Mouse (Mus musculus): ENCODE data around the gene Pak2. TPM values are rescaled to one million over a fixed set of nuclear protein-coding genes. Genes with fewer than 3 reads are reported as not detected.

Gene Pak2
- 76.8 and 81.0 TPM in 2 replicates for polyA plus RNA-seq (2011; ENCODE audit: insufficient read depth, insufficient read length, low read depth, missing spikeins)

- H3K9me3 ChIP-seq (replicated peaks; ENCODE audit: control insufficient read depth, insufficient read depth, low read length, poor library complexity, severe bottlenecking): no peaks in the 10 kb centered on the region
- TF ChIP-seq EP300 (IDR thresholded peaks at IDR 0.05; ENCODE audit: insufficient read depth, low read depth, low read length): 0 out of 2 replicates have a peak, but pooled peaks have one; percentile 33
- TF ChIP-seq CTCF (IDR thresholded peaks at IDR 0.05; ENCODE audit: low read depth, low read length): no peak
- peak; percentile 41 for TF ChIP-seq POLR2A (IDR thresholded peaks at IDR 0.05; ENCODE audit: insufficient read depth, low read length)
- no peaks in the 10 kb centered on the region for H3K4me1 ChIP-seq (ENCODE audit: control insufficient read depth, insufficient read depth, low read length)
- H3K27ac ChIP-seq (ENCODE audit: insufficient read depth, low read length): peak within 1 kb of the TSS; percentile 17
- peak within 1 kb of the TSS; percentile 94 for H3K4me3 ChIP-seq (ENCODE audit: low read depth, low read length)
- H3K36me3 ChIP-seq (ENCODE audit: control insufficient read depth, insufficient read depth, low read length, poor library complexity, severe bottlenecking): no peaks in the 10 kb centered on the region
- peak within 1 kb of the TSS; percentile 95 for H3K9ac ChIP-seq (ENCODE audit: low read depth, poor library complexity, severe bottlenecking)
- no peaks in the 10 kb centered on the region for H3K27me3 ChIP-seq (ENCODE audit: control insufficient read depth, insufficient read depth, low read length, poor library complexity, severe bottlenecking)
These were observed at the start of gene Pak2 for GRCm38 (mm10) chr16:32078991-32079511. Gene Pak2, minus strand, starts transcription at chr16:32079342.

- Histone ChIP-seq H3K36me3 (ENCODE audit: control insufficient read depth, insufficient read depth, low read length, poor library complexity, severe bottlenecking) (no peaks in the 10 kb centered on the region), H3K9ac (ENCODE audit: low read depth, poor library complexity, severe bottlenecking) (no peak overlapping the region), H3K27ac (ENCODE audit: insufficient read depth, low read length) (no peak overlapping the region), H3K9me3 (replicated peaks; ENCODE audit: control insufficient read depth, insufficient read depth, low read length, poor library complexity, severe bottlenecking) (no peaks in the 10 kb centered on the region), H3K4me1 (ENCODE audit: control insufficient read depth, insufficient read depth, low read length) (peaks cover 4% of the 10 kb centered on the region), H3K27me3 (ENCODE audit: control insufficient read depth, insufficient read depth, low read length, poor library complexity, severe bottlenecking) (no peaks in the 10 kb centered on the region), H3K4me3 (ENCODE audit: low read depth, low read length) (no peak overlapping the region)
- TF ChIP-seq POLR2A (IDR thresholded peaks at IDR 0.05; ENCODE audit: insufficient read depth, low read length) (no peak), CTCF (IDR thresholded peaks at IDR 0.05; ENCODE audit: low read depth, low read length) (no peak), EP300 (IDR thresholded peaks at IDR 0.05; ENCODE audit: insufficient read depth, low read depth, low read length) (no peak)
These were observed 47.9 kb upstream of the Pak2 start for GRCm38 (mm10) chr16:32127046-32127445.

GRCm38 (mm10) chr16:32125364-32125763, 46.2 kb upstream of the Pak2 start:
- no peak overlapping the region for H3K9ac ChIP-seq (ENCODE audit: low read depth, poor library complexity, severe bottlenecking)
- H3K9me3 ChIP-seq (replicated peaks; ENCODE audit: control insufficient read depth, insufficient read depth, low read length, poor library complexity, severe bottlenecking): no peaks in the 10 kb centered on the region
- no peak for TF ChIP-seq EP300 (IDR thresholded peaks at IDR 0.05; ENCODE audit: insufficient read depth, low read depth, low read length)
- no peak for TF ChIP-seq CTCF (IDR thresholded peaks at IDR 0.05; ENCODE audit: low read depth, low read length)
- TF ChIP-seq POLR2A (IDR thresholded peaks at IDR 0.05; ENCODE audit: insufficient read depth, low read length): no peak
- no peaks in the 10 kb centered on the region for H3K27me3 ChIP-seq (ENCODE audit: control insufficient read depth, insufficient read depth, low read length, poor library complexity, severe bottlenecking)
- H3K36me3 ChIP-seq (ENCODE audit: control insufficient read depth, insufficient read depth, low read length, poor library complexity, severe bottlenecking): no peaks in the 10 kb centered on the region
- H3K4me1 ChIP-seq (ENCODE audit: control insufficient read depth, insufficient read depth, low read length): peaks cover 4% of the 10 kb centered on the region
- H3K4me3 ChIP-seq (ENCODE audit: low read depth, low read length): no peak overlapping the region
- no peak overlapping the region for H3K27ac ChIP-seq (ENCODE audit: insufficient read depth, low read length)

GRCm38 (mm10) chr16:32124444-32125335, 45.5 kb upstream of the Pak2 start:
- TF ChIP-seq EP300 (IDR thresholded peaks at IDR 0.05; ENCODE audit: insufficient read depth, low read depth, low read length) (no peak), POLR2A (IDR thresholded peaks at IDR 0.05; ENCODE audit: insufficient read depth, low read length) (no peak), CTCF (IDR thresholded peaks at IDR 0.05; ENCODE audit: low read depth, low read length) (no peak)
- Histone ChIP-seq H3K27me3 (ENCODE audit: control insufficient read depth, insufficient read depth, low read length, poor library complexity, severe bottlenecking) (no peaks in the 10 kb centered on the region), H3K27ac (ENCODE audit: insufficient read depth, low read length) (peak overlapping the region; percentile 61), H3K9ac (ENCODE audit: low read depth, poor library complexity, severe bottlenecking) (no peak overlapping the region), H3K4me3 (ENCODE audit: low read depth, low read length) (no peak overlapping the region), H3K36me3 (ENCODE audit: control insufficient read depth, insufficient read depth, low read length, poor library complexity, severe bottlenecking) (no peaks in the 10 kb centered on the region), H3K9me3 (replicated peaks; ENCODE audit: control insufficient read depth, insufficient read depth, low read length, poor library complexity, severe bottlenecking) (no peaks in the 10 kb centered on the region), H3K4me1 (ENCODE audit: control insufficient read depth, insufficient read depth, low read length) (peaks cover 4% of the 10 kb centered on the region)

- no peak for TF ChIP-seq CTCF (IDR thresholded peaks at IDR 0.05; ENCODE audit: low read depth, low read length)
- TF ChIP-seq POLR2A (IDR thresholded peaks at IDR 0.05; ENCODE audit: insufficient read depth, low read length): no peak
- TF ChIP-seq EP300 (IDR thresholded peaks at IDR 0.05; ENCODE audit: insufficient read depth, low read depth, low read length): no peak
- Histone ChIP-seq H3K9ac (ENCODE audit: low read depth, poor library complexity, severe bottlenecking) (no peak overlapping the region), H3K36me3 (ENCODE audit: control insufficient read depth, insufficient read depth, low read length, poor library complexity, severe bottlenecking) (no peaks in the 10 kb centered on the region), H3K9me3 (replicated peaks; ENCODE audit: control insufficient read depth, insufficient read depth, low read length, poor library complexity, severe bottlenecking) (no peaks in the 10 kb centered on the region), H3K27ac (ENCODE audit: insufficient read depth, low read length) (no peak overlapping the region), H3K27me3 (ENCODE audit: control insufficient read depth, insufficient read depth, low read length, poor library complexity, severe bottlenecking) (no peaks in the 10 kb centered on the region), H3K4me1 (ENCODE audit: control insufficient read depth, insufficient read depth, low read length) (peaks cover 4% of the 10 kb centered on the region), H3K4me3 (ENCODE audit: low read depth, low read length) (no peak overlapping the region)
These were observed 44.9 kb upstream of the Pak2 start for GRCm38 (mm10) chr16:32124020-32124419.

- TF ChIP-seq POLR2A (IDR thresholded peaks at IDR 0.05; ENCODE audit: insufficient read depth, low read length): no peak
- TF ChIP-seq CTCF (IDR thresholded peaks at IDR 0.05; ENCODE audit: low read depth, low read length): peak; percentile 26
- H3K9ac ChIP-seq (ENCODE audit: low read depth, poor library complexity, severe bottlenecking): no peak overlapping the region
- no peaks in the 10 kb centered on the region for H3K9me3 ChIP-seq (replicated peaks; ENCODE audit: control insufficient read depth, insufficient read depth, low read length, poor library complexity, severe bottlenecking)
- H3K36me3 ChIP-seq (ENCODE audit: control insufficient read depth, insufficient read depth, low read length, poor library complexity, severe bottlenecking): no peaks in the 10 kb centered on the region
- H3K27me3 ChIP-seq (ENCODE audit: control insufficient read depth, insufficient read depth, low read length, poor library complexity, severe bottlenecking): no peaks in the 10 kb centered on the region
- no peak overlapping the region for H3K27ac ChIP-seq (ENCODE audit: insufficient read depth, low read length)
- H3K4me3 ChIP-seq (ENCODE audit: low read depth, low read length): no peak overlapping the region
- H3K4me1 ChIP-seq (ENCODE audit: control insufficient read depth, insufficient read depth, low read length): peaks cover 1% of the 10 kb centered on the region
These were observed 41.3 kb upstream of the Pak2 start for GRCm38 (mm10) chr16:32120454-32120853.
